Mouse (Mus musculus) G1E-ER4 (cell line): ENCODE measurements around the gene Shank2. TPM values are rescaled to one million over a fixed set of nuclear protein-coding genes. Genes with fewer than 3 reads are reported as not detected.

Experiments
- GATA1 ChIP-seq: IDR thresholded peaks from one replicate; pipeline ENCODE4 v1.8.0; 2012; ENCODE audit warnings: low read length, inconsistent platforms
- polyA plus RNA-seq: library from polyadenylated mRNA; stranded (reverse); fragments of >175 nt; gene quantifications from 2 replicates; pipeline ENCODE4 v1.2.3, GENCODE M21; 2012

Shank2 gene
- polyA plus RNA-seq, 1 experiment = not detected

- no peak for TF ChIP-seq GATA1
Observed at GRCm38 (mm10) chr7:144111981-144112380, 110.3 kb downstream of the Shank2 start.

GRCm38 (mm10) chr7:144114230-144114629 is 112.5 kb downstream of the Shank2 start:
- TF ChIP-seq GATA1 = no peak

GRCm38 (mm10) chr7:144119562-144119961 is 117.8 kb downstream of the Shank2 start:
- TF ChIP-seq GATA1 = no peak

GRCm38 (mm10) chr7:144132699-144133387 is 131.1 kb downstream of the Shank2 start:
- no peak for TF ChIP-seq GATA1

- no peak for TF ChIP-seq GATA1
Observed at GRCm38 (mm10) chr7:144133388-144133998, 131.8 kb downstream of the Shank2 start.

GRCm38 (mm10) chr7:144134699-144135098 is 133.0 kb downstream of the Shank2 start:
- no peak for TF ChIP-seq GATA1

- TF ChIP-seq GATA1 = no peak
Observed at GRCm38 (mm10) chr7:144137827-144138226, 136.1 kb downstream of the Shank2 start.

GRCm38 (mm10) chr7:144138476-144138875 is 136.7 kb downstream of the Shank2 start:
- TF ChIP-seq GATA1 = no peak

- no peak for TF ChIP-seq GATA1
Observed at GRCm38 (mm10) chr7:144139691-144140090, 138.0 kb downstream of the Shank2 start.

GRCm38 (mm10) chr7:144140470-144140869 is 138.7 kb downstream of the Shank2 start:
- no peak for TF ChIP-seq GATA1

GRCm38 (mm10) chr7:144142036-144142435 is 140.3 kb downstream of the Shank2 start:
- TF ChIP-seq GATA1 = no peak

- TF ChIP-seq GATA1 = no peak
Observed at GRCm38 (mm10) chr7:144143941-144144340, 142.2 kb downstream of the Shank2 start.

GRCm38 (mm10) chr7:144148111-144148510 is 146.4 kb downstream of the Shank2 start:
- no peak for TF ChIP-seq GATA1

GRCm38 (mm10) chr7:144153124-144153523 is 151.4 kb downstream of the Shank2 start:
- no peak for TF ChIP-seq GATA1

- no peak for TF ChIP-seq GATA1
Observed at GRCm38 (mm10) chr7:144153682-144154081, 152.0 kb downstream of the Shank2 start.

GRCm38 (mm10) chr7:144157936-144158335 is 156.2 kb downstream of the Shank2 start:
- TF ChIP-seq GATA1 = no peak

- TF ChIP-seq GATA1 = no peak
Observed at GRCm38 (mm10) chr7:144159556-144159955, 157.8 kb downstream of the Shank2 start.
